16 mouse cellular contexts compared by ENCODE assay signal in genomic region chr8:115234068-115234467, GRCm38 (mm10).
DNase-seq lines count a peak whose midpoint lies in the region; ATAC-seq and TF ChIP-seq lines count a peak whose summit lies in the region.
"Had no signal": no experiment of that assay in that cellular context is flagged by ENCODE, and none has a peak within 500 bp of the region (broad histone marks: within the 10 kb centered on the region; RNA-seq: fewer than 3 reads in every experiment).

No protein-coding gene starts in this region.

- no peaks in the 10 kb centered on the region for H3K4me1 ChIP-seq in kidney, postnatal 0 days (replicated peaks; ENCODE audit: insufficient read depth, low read length)
- no peaks in the 10 kb centered on the region for H3K4me1 ChIP-seq in liver, embryonic 16.5 days (ENCODE audit: control insufficient read depth, low read depth, low read length)
- peaks cover 13% of the 10 kb centered on the region for H3K4me1 ChIP-seq in thymus, adult 2 months (replicated peaks; ENCODE audit: control insufficient read depth, insufficient read depth, low read length)
- peaks cover 9% of the 10 kb centered on the region for H3K4me1 ChIP-seq in midbrain, embryonic 13.5 days (replicated peaks)
- H3K4me1 ChIP-seq in intestine, postnatal 0 days (replicated peaks; ENCODE audit: control insufficient read depth, insufficient read depth, low read length) = no peaks in the 10 kb centered on the region

- no peaks in the 10 kb centered on the region for H3K9me3 ChIP-seq in kidney, postnatal 0 days (replicated peaks; ENCODE audit: low read length)
- no peaks in the 10 kb centered on the region for H3K9me3 ChIP-seq in liver, embryonic 16.5 days (replicated peaks; ENCODE audit: control insufficient read depth, low read length)
- no peaks in the 10 kb centered on the region for H3K9me3 ChIP-seq in midbrain, embryonic 13.5 days
- H3K9me3 ChIP-seq in intestine, postnatal 0 days (ENCODE audit: control insufficient read depth) = no peaks in the 10 kb centered on the region
- H3K9me3 ChIP-seq: forebrain, embryonic 15.5 days; limb, embryonic 12.5 days had no signal

- ATAC-seq in kidney, postnatal 0 days (replicated peaks; ENCODE audit: low FRiP score, low read depth) = no peak
- 0 out of 2 replicates have a peak, but pooled peaks have one; percentile 27 for ATAC-seq in liver, embryonic 16.5 days (ENCODE audit: low read depth)
- ATAC-seq in midbrain, embryonic 13.5 days = no peak
- no peak for ATAC-seq in intestine, postnatal 0 days
- ATAC-seq: forebrain, embryonic 15.5 days; intestine, embryonic 16.5 days had no signal

- TF ChIP-seq POLR2A in thymus, adult 2 months (IDR thresholded peaks at IDR 0.05; ENCODE audit: control insufficient read depth, extremely low read depth, insufficient read depth, low read length, poor library complexity) = no peak

- peak; percentile 45 for DNase-seq in kidney, postnatal 0 days (ENCODE audit: low spot score)
- no peak for DNase-seq in kidney, adult 11 months
- peak; percentile 72 for DNase-seq in T-cell, adult 2 months (ENCODE audit: low spot score)
- peak; percentile 62 for DNase-seq in thymus, adult 2 months
- no peak for DNase-seq in adrenal gland, postnatal 25 days
- DNase-seq: cerebellum, adult 9-11 months; gastrocnemius, postnatal 25 days; heart, postnatal 10 days; right cerebral cortex, adult 18-20 months had no signal

- no peak overlapping the region for H3K27ac ChIP-seq in kidney, postnatal 0 days
- no peak overlapping the region for H3K27ac ChIP-seq in liver, embryonic 16.5 days (ENCODE audit: low read length)
- peak overlapping the region; percentile 77; the same call in 1 of the 2 replicates for H3K27ac ChIP-seq in thymus, adult 2 months (ENCODE audit: control insufficient read depth, insufficient read depth, low read length)
- no peak overlapping the region for H3K27ac ChIP-seq in midbrain, embryonic 13.5 days
- no peak overlapping the region for H3K27ac ChIP-seq in intestine, postnatal 0 days (ENCODE audit: low read depth, low read length)
- H3K27ac ChIP-seq: forebrain, embryonic 15.5 days; limb, embryonic 12.5 days; macrophage had no signal

- H3K27me3 ChIP-seq in kidney, postnatal 0 days (ENCODE audit: insufficient read depth, low read length) = no peaks in the 10 kb centered on the region; the same call in 1 of the 2 replicates
- no peaks in the 10 kb centered on the region for H3K27me3 ChIP-seq in liver, embryonic 16.5 days (ENCODE audit: control insufficient read depth, insufficient read depth, low read depth, low read length)
- no peaks in the 10 kb centered on the region for H3K27me3 ChIP-seq in thymus, adult 2 months (ENCODE audit: control insufficient read depth, insufficient read depth, low read length)
- H3K27me3 ChIP-seq in midbrain, embryonic 13.5 days = 0 out of 2 replicates have a peak, but pooled peaks cover 8% of the 10 kb centered on the region
- H3K27me3 ChIP-seq in intestine, postnatal 0 days (replicated peaks; ENCODE audit: control insufficient read depth, insufficient read depth, low read length) = no peaks in the 10 kb centered on the region
- H3K27me3 ChIP-seq: forebrain, embryonic 15.5 days had no signal

- peak overlapping the region; percentile 32 for H3K4me2 ChIP-seq in kidney, postnatal 0 days (ENCODE audit: low read length)
- peak overlapping the region; percentile 32 for H3K4me2 ChIP-seq in liver, embryonic 16.5 days (ENCODE audit: low read depth, low read length)
- no peak overlapping the region for H3K4me2 ChIP-seq in midbrain, embryonic 13.5 days (replicated peaks)
- H3K4me2 ChIP-seq in intestine, postnatal 0 days (replicated peaks; ENCODE audit: low read depth) = no peak overlapping the region
- H3K4me2 ChIP-seq: forebrain, embryonic 15.5 days; limb, embryonic 12.5 days had no signal

- H3K9ac ChIP-seq in kidney, postnatal 0 days (ENCODE audit: low read depth, low read length) = no peak overlapping the region
- H3K9ac ChIP-seq in liver, embryonic 16.5 days (ENCODE audit: low read depth, low read length) = no peak overlapping the region
- no peak overlapping the region for H3K9ac ChIP-seq in midbrain, embryonic 13.5 days (replicated peaks)
- H3K9ac ChIP-seq in intestine, postnatal 0 days (ENCODE audit: low read depth, low read length) = no peak overlapping the region
- H3K9ac ChIP-seq: forebrain, embryonic 15.5 days; limb, embryonic 12.5 days had no signal

- H3K4me3 ChIP-seq in kidney, postnatal 0 days (replicated peaks; ENCODE audit: low read depth, low read length) = no peak overlapping the region
- H3K4me3 ChIP-seq in liver, embryonic 16.5 days (ENCODE audit: low read depth, low read length) = no peak overlapping the region
- H3K4me3 ChIP-seq in thymus, adult 2 months (ENCODE audit: control insufficient read depth, insufficient read depth, low read length) = peak overlapping the region; percentile 45
- no peak overlapping the region for H3K4me3 ChIP-seq in midbrain, embryonic 13.5 days (replicated peaks)
- no peak overlapping the region for H3K4me3 ChIP-seq in intestine, postnatal 0 days (ENCODE audit: low read depth, low read length)
- H3K4me3 ChIP-seq: forebrain, embryonic 15.5 days; limb, embryonic 12.5 days had no signal

- TF ChIP-seq CTCF in kidney, postnatal 0 days (IDR thresholded peaks at IDR 0.05; ENCODE audit: low read depth) = no peak
- TF ChIP-seq CTCF in thymus, adult 2 months (IDR thresholded peaks at IDR 0.05; ENCODE audit: borderline replicate concordance, control insufficient read depth, extremely low read depth, insufficient read depth, low read length, poor library complexity) = no peak
- no peak for TF ChIP-seq CTCF in intestine, postnatal 0 days (IDR thresholded peaks at IDR 0.05; ENCODE audit: low read depth)

- WGBS in kidney, postnatal 0 days = 24% methylated on average over 6 of the region's 6 CpGs
- 11% methylated on average over 6 of the region's 6 CpGs for WGBS in liver, embryonic 16.5 days (ENCODE audit: insufficient replicate concordance)
- 6% methylated on average over 6 of the region's 6 CpGs for WGBS in thymus, adult 2 months
- 93% methylated on average over 6 of the region's 6 CpGs for WGBS in midbrain, embryonic 13.5 days
- 74% methylated on average over 6 of the region's 6 CpGs for WGBS in intestine, postnatal 0 days

- no peaks in the 10 kb centered on the region for H3K36me3 ChIP-seq in kidney, postnatal 0 days (ENCODE audit: insufficient read depth, low read length)
- H3K36me3 ChIP-seq in liver, embryonic 16.5 days (ENCODE audit: control insufficient read depth, insufficient read depth) = no peaks in the 10 kb centered on the region
- no peaks in the 10 kb centered on the region for H3K36me3 ChIP-seq in thymus, adult 2 months (ENCODE audit: control insufficient read depth, insufficient read depth, low read length)
- H3K36me3 ChIP-seq in midbrain, embryonic 13.5 days = no peaks in the 10 kb centered on the region
- H3K36me3 ChIP-seq in intestine, postnatal 0 days (ENCODE audit: control insufficient read depth, insufficient read depth) = no peaks in the 10 kb centered on the region
- H3K36me3 ChIP-seq: forebrain, embryonic 15.5 days; limb, embryonic 12.5 days had no signal

Comparison
In these comparisons a context has a peak if more than half of its experiments do, and no peak if none do; other contexts are left out.
1. DNase-seq: peak in kidney, postnatal 0 days (single experiment), T-cell, adult 2 months (single experiment) and thymus, adult 2 months (single experiment); none in kidney, adult 11 months (single experiment) and adrenal gland, postnatal 25 days (single experiment).
2. H3K4me2 ChIP-seq: peak in kidney, postnatal 0 days (single experiment) and liver, embryonic 16.5 days (single experiment); none in midbrain, embryonic 13.5 days (single experiment) and intestine, postnatal 0 days (single experiment).